Mouse (Mus musculus) MEL (cell line): Measurements from ENCODE around the gene Parm1. TPM values are rescaled to one million over a fixed set of nuclear protein-coding genes. Genes with fewer than 3 reads are reported as not detected.

Source experiments
- DNase-seq: peaks from one replicate; pipeline ENCODE4 v3.0.0; 2011; ENCODE audit warnings: low read depth, low spot score
- H3K27ac ChIP-seq: 2 replicates; pipeline ENCODE4 v1.5.1; 2012; ENCODE audit warnings: low read depth, mild to moderate bottlenecking, control low read depth, low read length, moderate library complexity; ENCODE audit not compliant: control insufficient read depth
- H3K27me3 ChIP-seq, 2 experiments: fragments of 150-350 bp in 1 of 2; sonication (generic) in 1 of 2; 2 replicates each; pipeline ENCODE4 v1.6.1; 2012; ENCODE audit warnings: low read length in 2 of 2, mild to moderate bottlenecking in 2 of 2, improper control_type of control experiment in 1 of 2, moderate library complexity in 1 of 2; ENCODE audit not compliant: insufficient read depth in 2 of 2, control insufficient read depth in 1 of 2
- H3K36me3 ChIP-seq, 2 experiments: 2 replicates each; pipeline ENCODE4 v1.6.1; 2012 to 2014; ENCODE audit warnings: low read length in 2 of 2, improper control_type of control experiment in 1 of 2, inconsistent platforms in 1 of 2, mild to moderate bottlenecking in 1 of 2; ENCODE audit not compliant: insufficient read depth in 2 of 2, control insufficient read depth in 1 of 2
- H3K4me1 ChIP-seq, 2 experiments: fragments of 150-350 bp in 1 of 2; sonication (generic) in 1 of 2; 2 replicates each; pipeline ENCODE4 v1.6.1; 2012; ENCODE audit warnings: low read length in 2 of 2, improper control_type of control experiment in 1 of 2, mild to moderate bottlenecking in 1 of 2; ENCODE audit not compliant: insufficient read depth in 2 of 2, control insufficient read depth in 1 of 2
- H3K4me3 ChIP-seq, 2 experiments: fragments of 150-350 bp in 1 of 2; sonication (generic) in 1 of 2; 2 replicates each; pipeline ENCODE4 v1.5.1; 2012; ENCODE audit warnings: low read depth in 2 of 2, low read length in 2 of 2, mild to moderate bottlenecking in 2 of 2, moderate library complexity in 2 of 2, control low read depth in 1 of 2, improper control_type of control experiment in 1 of 2; ENCODE audit not compliant: control insufficient read depth in 1 of 2, insufficient read depth in 1 of 2
- H3K79me2 ChIP-seq: 2 replicates; pipeline ENCODE4 v1.6.1; 2012; ENCODE audit warnings: mild to moderate bottlenecking, low read length, moderate library complexity; ENCODE audit not compliant: control insufficient read depth, poor library complexity, insufficient read depth
- H3K9ac ChIP-seq: 2 replicates; pipeline ENCODE4 v1.6.1; 2012; ENCODE audit warnings: low read depth, mild to moderate bottlenecking, control low read depth, low read length, moderate library complexity; ENCODE audit not compliant: control insufficient read depth, poor library complexity, severe bottlenecking
- H3K9me3 ChIP-seq: fragments of 150-350 bp; sonication (generic); replicated peaks from 2 replicates; pipeline ENCODE4 v1.6.1; 2012; ENCODE audit warnings: mild to moderate bottlenecking, low read length, improper control_type of control experiment, moderate library complexity; ENCODE audit not compliant: insufficient read depth
- BHLHE40 ChIP-seq: IDR thresholded peaks from 2 replicates; pipeline ENCODE4 v1.6.1; 2012; ENCODE audit warnings: low read depth, mild to moderate bottlenecking, inconsistent platforms, low read length, improper control_type of control experiment, borderline replicate concordance
- CHD1 ChIP-seq: IDR thresholded peaks from 2 replicates; pipeline ENCODE4 v1.6.1; 2012; ENCODE audit warnings: low read depth, mild to moderate bottlenecking, inconsistent platforms, low read length, improper control_type of control experiment
- CHD2 ChIP-seq: IDR thresholded peaks from 2 replicates; pipeline ENCODE4 v1.6.1; 2011; ENCODE audit warnings: low read length, improper control_type of control experiment
- CTCF ChIP-seq, 3 experiments: IDR thresholded peaks in 2 of 3; conservative IDR thresholded peaks in 1 of 3; 2 replicates each; pipeline ENCODE4 v1.5.1; 2011 to 2012; ENCODE audit warnings: low read length in 3 of 3, low read depth in 2 of 3, mild to moderate bottlenecking in 2 of 3, improper control_type of control experiment in 1 of 3, inconsistent platforms in 1 of 3, mixed read lengths in 1 of 3, moderate library complexity in 1 of 3; ENCODE audit not compliant: control insufficient read depth in 1 of 3, insufficient read depth in 1 of 3, poor library complexity in 1 of 3, severe bottlenecking in 1 of 3
- E2F4 ChIP-seq: IDR thresholded peaks from 2 replicates; pipeline ENCODE4 v1.6.1; 2011; ENCODE audit warnings: low read depth, low read length, improper control_type of control experiment, borderline replicate concordance
- EP300 ChIP-seq, 2 experiments: IDR thresholded peaks; 2 replicates each; pipeline ENCODE4 v1.6.1; 2011; ENCODE audit warnings: improper control_type of control experiment in 2 of 2, low read length in 2 of 2, low read depth in 1 of 2, mild to moderate bottlenecking in 1 of 2
- ETS1 ChIP-seq: IDR thresholded peaks from 2 replicates; pipeline ENCODE4 v1.6.1; 2012; ENCODE audit warnings: low read depth, mild to moderate bottlenecking, inconsistent platforms, low read length, improper control_type of control experiment, moderate library complexity
- GABPA ChIP-seq: IDR thresholded peaks from 2 replicates; pipeline ENCODE4 v1.6.1; 2012; ENCODE audit warnings: low read depth, mild to moderate bottlenecking, inconsistent platforms, low read length, improper control_type of control experiment, moderate library complexity
- HCFC1 ChIP-seq: IDR thresholded peaks from 2 replicates; pipeline ENCODE4 v1.6.1; 2012; ENCODE audit warnings: low read depth, mild to moderate bottlenecking, inconsistent platforms, low read length, improper control_type of control experiment, moderate library complexity
- KAT2A ChIP-seq: conservative IDR thresholded peaks from 2 replicates; pipeline ENCODE4 v1.6.1; 2012; ENCODE audit warnings: low read depth, low read length, improper control_type of control experiment, inconsistent platforms
- MAZ ChIP-seq: IDR thresholded peaks from 2 replicates; pipeline ENCODE4 v1.6.1; 2012; ENCODE audit warnings: low read depth, mild to moderate bottlenecking, inconsistent platforms, low read length, improper control_type of control experiment
- MXI1 ChIP-seq: IDR thresholded peaks from 2 replicates; pipeline ENCODE4 v1.6.1; 2011; ENCODE audit warnings: mild to moderate bottlenecking, low read depth, low read length, improper control_type of control experiment
- NELFE ChIP-seq: IDR thresholded peaks from 2 replicates; pipeline ENCODE4 v1.6.1; 2011; ENCODE audit warnings: low read depth, low read length, improper control_type of control experiment
- NRF1 ChIP-seq: IDR thresholded peaks from 2 replicates; pipeline ENCODE4 v1.6.1; 2014; ENCODE audit warnings: low read depth, mild to moderate bottlenecking, inconsistent platforms, low read length, improper control_type of control experiment, moderate library complexity; ENCODE audit not compliant: poor library complexity, insufficient read depth, severe bottlenecking
- POLR2AphosphoS5 ChIP-seq: IDR thresholded peaks from 2 replicates; pipeline ENCODE4 v1.6.1; 2012; ENCODE audit warnings: low read depth, borderline replicate concordance, mild to moderate bottlenecking, inconsistent platforms, low read length, moderate library complexity, mixed read lengths
- RCOR1 ChIP-seq: IDR thresholded peaks from 2 replicates; pipeline ENCODE4 v1.6.1; 2012; ENCODE audit warnings: low read depth, mild to moderate bottlenecking, inconsistent platforms, low read length, improper control_type of control experiment
- SIN3A ChIP-seq: IDR thresholded peaks from 2 replicates; pipeline ENCODE4 v1.6.1; 2012; ENCODE audit warnings: low read length, improper control_type of control experiment, inconsistent platforms
- SMC3 ChIP-seq: IDR thresholded peaks from 2 replicates; pipeline ENCODE4 v1.6.1; 2011; ENCODE audit warnings: low read depth, low read length, improper control_type of control experiment
- TAL1 ChIP-seq: IDR thresholded peaks from 2 replicates; pipeline ENCODE4 v1.6.1; 2012; ENCODE audit warnings: mild to moderate bottlenecking, inconsistent platforms, low read length, moderate library complexity, mixed read lengths
- TBP ChIP-seq: IDR thresholded peaks from 2 replicates; pipeline ENCODE4 v1.8.0; 2011; ENCODE audit warnings: low read depth, low read length, improper control_type of control experiment
- USF1 ChIP-seq: IDR thresholded peaks from 2 replicates; pipeline ENCODE4 v1.6.1; 2014; ENCODE audit warnings: low read depth, mild to moderate bottlenecking, inconsistent platforms, low read length, improper control_type of control experiment, moderate library complexity
- USF2 ChIP-seq, 2 experiments: IDR thresholded peaks; 2 replicates each; pipeline ENCODE4 v1.6.1; 2011 to 2012; ENCODE audit warnings: improper control_type of control experiment in 2 of 2, low read length in 2 of 2, borderline replicate concordance in 1 of 2, inconsistent platforms in 1 of 2, low read depth in 1 of 2, mild to moderate bottlenecking in 1 of 2; ENCODE audit not compliant: insufficient read depth in 1 of 2
- ZC3H11A ChIP-seq: IDR thresholded peaks from 2 replicates; pipeline ENCODE4 v1.6.1; 2012; ENCODE audit warnings: low read depth, mild to moderate bottlenecking, inconsistent platforms, low read length, improper control_type of control experiment
- ZKSCAN1 ChIP-seq: IDR thresholded peaks from 2 replicates; pipeline ENCODE4 v1.6.1; 2012; ENCODE audit warnings: low read depth, mild to moderate bottlenecking, inconsistent platforms, low read length, improper control_type of control experiment, moderate library complexity
- polyA plus RNA-seq, 2 experiments: library from polyadenylated mRNA; stranded (reverse) in 1 of 2; unstranded in 1 of 2; fragments of >175 nt in 1 of 2; fragments of >200 nt in 1 of 2; gene quantifications; 2 replicates each; pipeline versions ENCODE4 v1.2.1 to v1.2.4; 2012; ENCODE audit warnings: low replicate concordance in 2 of 2, low read depth in 1 of 2; ENCODE audit not compliant: insufficient read length in 2 of 2, insufficient read depth in 1 of 2, missing spikeins in 1 of 2
- total RNA-seq: library from RNA; depleted of rRNA; stranded (reverse); fragments of 300-350 nt; gene quantifications from 2 replicates; pipeline ENCODE4 v1.2.3, GENCODE M21; 2012

Parm1 gene
- total and polyA plus RNA-seq, 3 experiments = 19.1 to 76.1 (median 41.0) TPM

DNA sequence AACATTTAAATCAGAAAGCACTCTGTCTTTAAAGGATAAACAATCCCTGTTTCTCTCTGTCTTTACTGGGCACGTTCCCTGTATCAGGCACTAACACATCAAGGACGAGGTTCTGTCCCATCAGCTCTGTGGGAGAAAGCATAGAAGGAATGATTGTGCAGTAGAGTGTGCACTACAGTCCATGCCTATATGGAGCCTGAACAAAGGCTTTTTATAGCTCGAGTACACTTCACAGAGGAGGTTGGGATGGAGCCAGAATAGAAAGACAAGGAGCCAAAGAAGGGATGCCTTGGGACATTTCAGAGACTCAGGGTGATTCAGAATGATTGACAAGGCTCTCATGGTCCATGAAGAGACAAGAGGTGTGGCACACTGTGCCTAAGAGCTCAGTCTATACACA lies 68.8 kb downstream of the Parm1 start:
- no peak for TF ChIP-seq CTCF (IDR thresholded peaks at IDR 0.05 in 2 of 3, conservative IDR thresholded peaks at IDR 0.05 in 1 of 3; ENCODE audit: control insufficient read depth in 1 of 3, insufficient read depth in 1 of 3, low read depth in 2 of 3, low read length in 3 of 3, poor library complexity in 1 of 3, severe bottlenecking in 1 of 3)
- no peak for TF ChIP-seq NRF1
- TF ChIP-seq NELFE = no peak
- no peak for TF ChIP-seq SIN3A
- no peak for TF ChIP-seq BHLHE40
- no peak for TF ChIP-seq ZC3H11A
- no peak for TF ChIP-seq SMC3
- TF ChIP-seq USF2 (IDR thresholded peaks at IDR 0.05; ENCODE audit: borderline replicate concordance in 1 of 2, insufficient read depth in 1 of 2, low read depth in 1 of 2, low read length in 2 of 2) = no peak
- TF ChIP-seq E2F4 = no peak
- no peak for TF ChIP-seq CHD1
- TF ChIP-seq EP300 (IDR thresholded peaks at IDR 0.05; ENCODE audit: low read depth in 1 of 2, low read length in 2 of 2) = no peak
- no peak for TF ChIP-seq MAZ
- no peak for TF ChIP-seq TBP
- TF ChIP-seq GABPA = no peak
- no peak for TF ChIP-seq ZKSCAN1
- no peak for TF ChIP-seq POLR2AphosphoS5
- no peak for TF ChIP-seq KAT2A
- H3K4me1 ChIP-seq = no peaks in the 10 kb centered on the region
- H3K9ac ChIP-seq = no peak overlapping the region
- no peak overlapping the region for H3K4me3 ChIP-seq
- H3K27me3 ChIP-seq = no peaks in the 10 kb centered on the region
- no peaks in the 10 kb centered on the region for H3K9me3 ChIP-seq
- H3K79me2 ChIP-seq = no peaks in the 10 kb centered on the region
- DNase-seq = no peak
- H3K36me3 ChIP-seq = 0 out of 4 replicates have a peak, but pooled peaks cover 0 to under 1% of the 10 kb centered on the region in 2 experiments
- no peak overlapping the region for H3K27ac ChIP-seq

DNA sequence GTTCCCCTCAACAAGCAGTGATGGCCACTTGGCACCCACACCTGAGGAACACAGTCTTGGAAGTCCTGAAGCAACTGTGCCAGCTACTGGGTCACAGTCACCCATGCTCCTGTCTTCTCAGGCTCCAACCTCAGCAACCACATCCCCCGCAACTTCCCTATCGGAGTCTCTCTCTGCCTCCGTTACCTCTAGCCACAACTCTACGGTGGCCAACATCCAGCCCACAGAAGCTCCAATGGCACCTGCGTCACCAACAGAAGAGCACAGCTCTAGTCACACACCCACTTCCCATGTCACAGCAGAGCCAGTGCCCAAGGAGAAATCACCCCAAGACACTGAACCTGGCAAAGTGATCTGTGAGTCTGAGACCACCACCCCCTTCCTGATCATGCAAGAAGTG lies 76.7 kb downstream of the Parm1 start:
- Histone ChIP-seq H3K27ac (no peak overlapping the region), H3K4me3 (no peak overlapping the region), H3K9me3 (no peaks in the 10 kb centered on the region), H3K79me2 (no peaks in the 10 kb centered on the region), H3K4me1 (peaks cover 0 to 5% of the 10 kb centered on the region in 2 experiments; a peak in 1 of 4 replicates), H3K27me3 (no peaks in the 10 kb centered on the region), H3K36me3 (peaks cover 2 to 7% of the 10 kb centered on the region in 2 experiments; a peak in 2 of 4 replicates), H3K9ac (no peak overlapping the region)
- TF ChIP-seq HCFC1 = no peak
- no peak for TF ChIP-seq ZKSCAN1
- no peak for TF ChIP-seq SIN3A
- no peak for TF ChIP-seq ETS1
- TF ChIP-seq MXI1 = no peak
- no peak for TF ChIP-seq POLR2AphosphoS5
- TF ChIP-seq TAL1 = no peak
- no peak for TF ChIP-seq BHLHE40
- TF ChIP-seq CHD2 = no peak
- no peak for TF ChIP-seq USF1
- no peak for TF ChIP-seq RCOR1
- TF ChIP-seq KAT2A = no peak
- no peak for TF ChIP-seq GABPA
- no peak for DNase-seq
